Mouse (Mus musculus) left cerebral cortex, postnatal 14 days (tissue): Measurements from ENCODE around the gene Bmf. TPM values are rescaled to one million over a fixed set of nuclear protein-coding genes. Genes with fewer than 3 reads are reported as not detected.

ENCODE experiments used
- DNase-seq, 2 experiments: peaks; one replicate each; pipeline ENCODE4 v3.0.0; 2021 to 2022; ENCODE audit warnings: low spot score in 2 of 2, mixed read lengths in 1 of 2
- intact Hi-C: fragments of 180-260 bp; cut with DNase I; formaldehyde crosslinking; loops from one replicate; pipeline ENCODE4 v1.15.1; 2025
- total RNA-seq, 2 experiments: library from RNA; stranded (reverse); gene quantifications; 2 replicates each; pipeline ENCODE4 v1.2.3; 2021

Bmf gene
- total RNA-seq, 2 experiments from 2014 or later, result 3.8 to 4.4 TPM

DNA sequence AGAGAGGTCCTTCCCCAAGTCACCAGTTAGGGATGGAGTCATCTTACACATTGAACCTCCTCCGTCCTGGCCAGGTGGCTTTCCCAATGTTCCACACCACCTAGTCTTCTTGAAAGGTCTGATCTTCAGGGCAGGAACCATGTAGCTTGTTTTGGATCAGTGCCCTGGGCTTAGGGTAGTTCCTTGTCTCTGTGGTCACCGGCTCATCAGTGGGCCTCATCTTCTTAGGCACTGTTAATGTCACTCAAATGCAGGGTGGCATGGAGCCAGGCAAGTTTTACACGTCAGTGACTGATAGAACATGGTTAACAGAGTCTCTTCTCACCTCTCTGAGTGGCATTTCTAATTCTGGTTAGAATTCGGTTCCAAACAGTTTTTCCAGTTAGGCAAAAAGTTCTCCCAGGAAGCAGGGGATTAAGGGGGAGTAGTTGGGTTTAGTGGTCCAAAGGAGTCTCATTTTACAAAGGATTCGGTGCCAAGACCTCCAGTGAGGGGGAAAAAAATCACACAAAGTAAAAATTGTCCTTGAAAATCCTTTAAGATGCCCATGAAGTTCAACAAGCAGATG lies 26.2 kb downstream of the Bmf start:
- DNase-seq, result no peak
- intact Hi-C loops, result no loop called here

- intact Hi-C loops, result no loop called here
- DNase-seq, result no peak
These were observed 27.2 kb downstream of the Bmf start for GRCm38 (mm10) chr2:118522265-118522664.

GRCm38 (mm10) chr2:118520042-118520933 lies 29.2 kb downstream of the Bmf start:
- intact Hi-C loops, result no loop called here
- peak; percentile 53 to 57 for DNase-seq

DNA sequence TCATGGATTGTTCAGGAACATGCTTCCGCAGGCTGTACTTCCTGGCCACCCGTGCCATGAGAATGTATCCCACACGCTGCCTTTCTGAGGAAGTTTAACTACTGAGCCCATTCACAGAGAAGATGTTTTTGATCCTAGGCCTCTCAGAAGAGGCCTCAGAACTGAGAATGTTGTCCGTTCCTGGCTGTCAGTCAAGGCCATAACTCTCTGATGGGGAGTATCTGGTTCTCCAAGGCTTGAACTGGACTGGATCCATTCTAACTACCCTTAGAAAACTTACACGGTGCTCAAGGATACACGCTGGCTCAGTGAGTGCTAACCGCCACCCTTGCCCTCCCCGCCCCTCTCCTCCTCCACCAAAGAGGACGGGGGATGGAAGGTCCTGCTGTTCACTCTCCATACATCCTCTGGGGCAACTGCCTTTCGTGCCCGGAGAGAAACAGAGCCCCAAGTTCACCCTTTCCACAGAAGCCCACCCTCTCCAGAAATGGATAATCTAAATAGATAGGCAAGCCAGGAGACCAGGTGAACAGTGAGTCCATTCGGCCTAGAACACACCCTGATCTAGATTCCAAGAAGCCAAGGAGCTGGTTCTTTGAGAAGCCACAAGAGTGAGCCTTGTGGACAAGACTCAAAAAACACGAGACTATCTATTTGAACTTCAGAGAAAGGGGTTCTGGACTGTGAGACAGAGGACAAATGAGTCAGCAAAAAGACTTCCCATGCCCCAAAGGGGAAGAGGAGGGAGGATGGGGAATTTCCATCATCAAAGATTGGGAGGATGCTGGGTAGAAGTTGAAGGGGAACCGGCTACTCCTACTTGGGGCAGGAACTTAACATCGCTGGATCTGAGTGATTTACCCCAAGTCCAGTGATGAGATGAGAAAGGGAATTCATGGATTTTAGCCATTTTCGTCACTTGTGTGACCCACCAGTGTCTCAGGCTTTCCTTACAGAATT lies 36.8 kb downstream of the Bmf start:
- intact Hi-C loops, result no loop called here
- DNase-seq, result no peak

DNA sequence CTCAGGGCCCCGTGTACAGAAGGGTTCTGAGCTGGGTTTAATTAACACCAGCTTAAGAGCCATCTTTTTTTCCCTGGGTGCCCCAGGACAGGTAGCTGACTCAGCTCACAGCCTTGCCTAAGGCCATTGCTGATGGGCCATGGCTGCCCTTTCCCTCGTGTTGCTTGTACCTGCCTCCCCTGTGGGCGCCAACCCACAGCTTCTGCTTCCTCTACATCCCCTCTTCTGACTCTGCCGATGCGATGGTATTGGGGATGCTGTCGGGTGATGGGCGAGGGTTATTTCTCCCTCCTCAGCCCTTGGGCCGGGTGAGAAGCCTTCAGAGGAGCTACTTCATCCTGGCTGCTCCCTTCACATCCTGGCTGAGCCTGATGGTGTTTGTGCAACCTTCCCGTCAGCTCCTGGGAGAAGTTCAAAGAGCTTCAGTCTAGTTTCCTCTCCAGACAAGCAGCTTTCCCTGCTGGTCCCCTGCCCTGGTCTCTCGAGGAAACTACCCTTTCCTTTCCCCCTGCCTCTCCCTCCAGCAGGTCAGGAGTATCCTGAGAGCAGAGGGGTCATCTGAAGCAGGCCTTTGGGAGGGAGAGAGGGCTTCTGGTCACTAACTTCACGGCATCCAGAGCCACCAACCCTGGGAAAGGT lies 37.6 kb downstream of the Bmf start:
- DNase-seq, result no peak
- intact Hi-C loops, result no loop called here

GRCm38 (mm10) chr2:118510447-118511310 lies 38.8 kb downstream of the Bmf start:
- intact Hi-C loops, result no loop called here
- DNase-seq, result peak; percentile 85 to 86

DNA sequence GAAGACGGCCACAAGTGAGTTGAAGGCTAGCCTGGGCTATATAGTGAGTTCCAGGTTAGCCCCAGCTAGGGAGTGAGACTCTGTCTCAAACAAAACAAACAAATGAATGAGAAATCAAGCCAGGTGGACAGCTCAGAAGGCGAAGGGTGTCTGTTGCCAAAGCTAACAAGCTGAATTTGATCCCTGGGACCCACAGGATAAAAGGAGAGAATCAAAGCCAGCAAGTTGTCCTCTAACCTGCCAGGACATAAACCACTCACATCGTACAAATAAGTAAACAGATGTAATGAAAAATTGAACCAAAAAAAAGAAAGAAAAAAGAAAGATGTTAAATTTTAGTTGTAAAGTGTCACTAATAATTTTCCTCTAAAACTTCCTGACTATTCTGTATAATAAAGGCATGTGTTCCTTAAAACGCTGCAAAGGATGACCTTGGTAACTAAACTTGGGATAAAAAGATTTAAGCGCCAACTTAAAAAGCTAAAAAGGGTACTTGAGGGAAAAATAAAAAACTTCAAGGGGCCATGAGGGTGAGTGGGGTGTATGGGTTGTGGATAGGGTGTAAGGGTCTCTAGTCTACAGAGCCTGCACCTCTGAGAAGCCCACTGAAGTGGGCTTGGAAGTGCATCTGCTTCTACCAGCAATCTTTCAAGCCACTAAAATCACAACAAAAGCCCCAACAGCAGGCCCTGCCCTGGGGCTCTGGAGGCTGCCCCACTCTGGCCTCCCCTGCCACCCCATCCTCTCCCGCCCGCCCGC lies 39.6 kb downstream of the Bmf start:
- DNase-seq, result no peak
- intact Hi-C loops, result no loop called here

DNA sequence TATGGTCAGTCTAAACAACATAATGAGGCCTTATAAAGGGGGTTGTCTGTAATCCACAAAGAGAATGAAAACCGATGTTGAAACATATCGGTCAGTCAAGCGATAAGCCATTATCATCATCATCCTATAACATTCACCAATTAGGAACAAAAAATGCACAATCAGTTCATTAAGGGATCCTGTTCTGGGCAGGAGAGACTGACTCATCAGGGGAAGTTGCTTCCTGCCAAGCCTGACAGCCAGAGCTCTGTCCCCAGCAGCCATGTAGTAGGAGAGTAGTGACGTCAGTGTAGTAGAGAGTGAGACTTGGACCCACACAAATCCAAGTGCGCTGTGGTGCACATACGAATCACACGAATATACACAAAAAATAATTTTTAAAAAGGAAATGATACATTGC lies 42.4 kb downstream of the Bmf start:
- intact Hi-C loops, result no loop called here
- no peak for DNase-seq

- intact Hi-C loops, result no loop called here
- DNase-seq, result no peak
These were observed 49.3 kb downstream of the Bmf start for GRCm38 (mm10) chr2:118500191-118500590.

- peak in 1 of 2 experiments; percentile 38 for DNase-seq
These were observed 50.1 kb downstream of the Bmf start for GRCm38 (mm10) chr2:118499135-118499961.

GRCm38 (mm10) chr2:118498476-118498875 lies 51.0 kb downstream of the Bmf start:
- intact Hi-C loops, result no loop called here
- no peak for DNase-seq

More at GRCm38 (mm10) chr2:118499135-118499961, 50.1 kb downstream of the Bmf start:
- intact Hi-C loops, result no loop called here

- intact Hi-C loops, result no loop called here
- no peak for DNase-seq
These were observed 51.6 kb downstream of the Bmf start for GRCm38 (mm10) chr2:118497890-118498289.

DNA sequence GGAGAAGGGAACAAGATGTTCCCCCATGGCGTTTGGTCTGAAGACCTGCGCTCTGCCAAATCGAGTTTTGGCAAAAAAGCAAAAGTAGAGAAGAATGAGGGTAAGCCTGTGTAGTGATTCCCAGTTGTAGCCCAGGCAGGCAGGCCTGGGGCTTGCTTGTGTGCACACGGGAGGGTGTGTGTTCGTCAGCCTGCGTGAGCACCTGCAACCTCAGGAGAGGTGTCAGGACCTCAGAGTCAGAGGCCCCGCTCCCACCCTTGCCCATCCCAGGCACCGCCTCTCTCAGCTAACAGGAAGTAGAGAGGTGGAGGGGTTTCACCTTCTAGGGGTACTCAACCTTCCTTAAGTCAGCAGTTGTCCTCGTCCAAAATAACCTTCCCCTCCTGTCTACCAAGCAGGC lies 54.5 kb downstream of the Bmf start:
- DNase-seq, result no peak
- intact Hi-C loops, result no loop called here

GRCm38 (mm10) chr2:118491741-118492395 lies 57.6 kb downstream of the Bmf start:
- intact Hi-C loops, result no loop called here
- DNase-seq, result no peak

- peak; percentile 37 to 48 for DNase-seq
- intact Hi-C loops, result no loop called here
These were observed 58.2 kb downstream of the Bmf start for GRCm38 (mm10) chr2:118491281-118491731.
